Mouse (Mus musculus): ENCODE measurements around the gene Npdc1.

DNA sequence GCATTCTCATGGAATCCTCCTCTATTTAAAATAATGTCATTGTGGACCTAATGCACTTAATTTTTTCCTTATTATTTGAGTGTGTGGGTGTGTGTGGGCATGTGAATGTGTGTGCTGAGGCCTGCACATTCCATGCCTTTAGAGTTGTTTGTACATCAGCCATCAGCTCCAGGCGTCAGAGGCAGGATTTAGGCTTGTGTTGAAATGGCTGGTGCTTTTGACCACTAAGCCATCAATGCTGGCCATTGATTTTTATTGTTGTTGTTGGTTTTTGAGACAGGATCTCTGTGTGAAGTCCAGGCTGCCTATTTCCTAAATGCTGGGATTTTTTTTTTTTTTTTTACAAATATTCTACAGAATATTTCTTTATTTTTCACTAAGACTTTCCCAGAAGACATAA is 53.8 kb downstream of the Npdc1 start:
- no peak for TF ChIP-seq CTCF (IDR thresholded peaks at IDR 0.05; ENCODE audit: borderline replicate concordance, control insufficient read depth, extremely low read depth, insufficient read depth, low read length, poor library complexity)
- no peak for TF ChIP-seq POLR2A (IDR thresholded peaks at IDR 0.05; ENCODE audit: control insufficient read depth, extremely low read depth, insufficient read depth, low read length, poor library complexity)

Measured in thymus, adult 2 months (tissue).